Mouse (Mus musculus) embryo, embryonic 10 days (tissue): ENCODE data around the gene Prdm5.

Experiments used
- DNase-seq: peaks from one replicate; pipeline ENCODE4 v3.0.0-alpha.2; 2015; ENCODE audit warnings: low spot score

Gene Prdm5

GRCm38 (mm10) chr6:65778861-65779688, at the start of gene Prdm5:
Gene Prdm5 (plus strand): TSS chr6:65778988.
- peak; percentile 83 for DNase-seq

- DNase-seq, result no peak
Measured at GRCm38 (mm10) chr6:65739442-65739841, 39.3 kb upstream of the Prdm5 start.

GRCm38 (mm10) chr6:65743144-65743870, 35.5 kb upstream of the Prdm5 start:
- DNase-seq, result peak; percentile 62

GRCm38 (mm10) chr6:65743871-65744202, 35.0 kb upstream of the Prdm5 start:
- DNase-seq, result peak; percentile 20

GRCm38 (mm10) chr6:65758214-65758613, 20.6 kb upstream of the Prdm5 start:
- no peak for DNase-seq

GRCm38 (mm10) chr6:65759174-65759573, 19.6 kb upstream of the Prdm5 start:
- no peak for DNase-seq

GRCm38 (mm10) chr6:65760073-65760472, 18.7 kb upstream of the Prdm5 start:
- no peak for DNase-seq

- DNase-seq, result no peak
Measured at GRCm38 (mm10) chr6:65764459-65764858, 14.3 kb upstream of the Prdm5 start.

- DNase-seq, result peak; percentile 69
Measured at GRCm38 (mm10) chr6:65765057-65765456, 13.7 kb upstream of the Prdm5 start.

- no peak for DNase-seq
Measured at GRCm38 (mm10) chr6:65765752-65766397, 12.9 kb upstream of the Prdm5 start.

GRCm38 (mm10) chr6:65767911-65768310, 10.9 kb upstream of the Prdm5 start:
- peak; percentile 21 for DNase-seq

- no peak for DNase-seq
Measured at GRCm38 (mm10) chr6:65773566-65773965, 5.2 kb upstream of the Prdm5 start.

GRCm38 (mm10) chr6:65779689-65780233, 973 bp downstream of the Prdm5 start:
- DNase-seq, result no peak

GRCm38 (mm10) chr6:65781441-65781840, 2.7 kb downstream of the Prdm5 start:
- DNase-seq, result no peak

GRCm38 (mm10) chr6:65783670-65784069, 4.9 kb downstream of the Prdm5 start:
- DNase-seq, result no peak

- DNase-seq, result no peak
Measured at GRCm38 (mm10) chr6:65792923-65793322, 14.1 kb downstream of the Prdm5 start.

- no peak for DNase-seq
Measured at GRCm38 (mm10) chr6:65796552-65796951, 17.8 kb downstream of the Prdm5 start.

GRCm38 (mm10) chr6:65797276-65797675, 18.5 kb downstream of the Prdm5 start:
- no peak for DNase-seq

GRCm38 (mm10) chr6:65798390-65798789, 19.6 kb downstream of the Prdm5 start:
- DNase-seq, result no peak

- DNase-seq, result no peak
Measured at GRCm38 (mm10) chr6:65811685-65812084, 32.9 kb downstream of the Prdm5 start.

- DNase-seq, result no peak
Measured at GRCm38 (mm10) chr6:65818039-65818747, 39.4 kb downstream of the Prdm5 start.

GRCm38 (mm10) chr6:65828656-65829055, 49.9 kb downstream of the Prdm5 start:
- no peak for DNase-seq
